Mouse (Mus musculus) fat pad, adult 2 months (tissue): Measurements from ENCODE around the gene Zfp750.

Experiments used
- DNase-seq: peaks from one replicate; pipeline ENCODE4 v3.0.0-alpha.2; 2011; ENCODE audit warnings: low read depth, low spot score; ENCODE audit errors: extremely low read depth

Gene Zfp750

DNA sequence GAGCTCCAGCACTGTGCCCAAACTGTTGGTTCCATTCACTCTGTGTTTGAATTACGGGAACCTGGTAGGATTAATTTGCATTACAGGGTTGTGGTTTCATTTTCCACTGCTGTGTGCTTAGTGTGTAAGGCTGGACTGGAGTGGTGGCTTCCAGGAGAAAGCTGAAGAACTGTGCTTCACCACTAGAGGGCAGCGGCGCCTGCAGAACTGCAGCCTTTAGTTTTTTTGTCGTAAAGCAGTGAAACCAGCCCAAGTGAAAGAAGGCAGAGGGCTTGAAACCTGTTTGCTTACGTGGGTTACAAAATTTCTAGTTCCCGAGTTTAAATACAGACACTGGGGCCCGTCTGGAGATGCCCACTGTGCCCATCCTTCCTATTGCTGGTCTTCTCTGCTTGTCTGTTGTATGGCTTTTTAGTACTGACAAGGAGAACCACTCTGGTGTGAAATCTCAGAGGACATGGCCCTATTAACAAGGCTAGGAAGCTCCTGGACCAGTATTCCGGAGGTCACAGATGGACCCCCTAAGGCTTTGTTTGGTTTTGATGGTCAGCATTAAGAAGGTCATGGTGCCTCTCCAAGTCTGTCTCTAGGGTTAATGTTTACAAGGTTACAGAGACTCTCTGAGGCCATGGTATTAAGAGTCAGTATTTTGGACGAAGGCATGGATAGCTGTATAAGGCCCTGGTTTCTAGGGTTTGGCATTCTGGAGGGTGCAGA lies 43.3 kb downstream of the Zfp750 start:
- DNase-seq, result no peak

DNA sequence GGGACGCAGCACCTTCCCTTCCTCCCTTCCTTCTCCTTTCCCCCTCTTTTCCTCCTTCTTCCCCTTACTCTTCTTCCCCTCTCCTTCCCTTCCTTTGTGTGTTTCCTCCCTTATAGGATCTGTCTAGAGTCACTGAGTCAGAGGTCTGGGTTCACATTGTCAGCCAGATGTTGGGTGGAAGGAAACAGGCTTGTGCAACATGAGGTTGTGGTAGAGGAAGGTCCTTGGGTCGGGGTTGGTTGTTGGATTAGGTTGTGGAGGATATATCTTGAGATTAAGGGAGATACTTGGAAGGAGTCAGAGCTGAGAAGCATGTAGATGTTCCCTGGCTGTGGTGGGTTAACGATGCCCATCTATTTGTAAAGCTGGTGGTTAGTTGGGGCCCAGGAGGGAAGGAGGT lies 44.3 kb downstream of the Zfp750 start:
- no peak for DNase-seq

DNA sequence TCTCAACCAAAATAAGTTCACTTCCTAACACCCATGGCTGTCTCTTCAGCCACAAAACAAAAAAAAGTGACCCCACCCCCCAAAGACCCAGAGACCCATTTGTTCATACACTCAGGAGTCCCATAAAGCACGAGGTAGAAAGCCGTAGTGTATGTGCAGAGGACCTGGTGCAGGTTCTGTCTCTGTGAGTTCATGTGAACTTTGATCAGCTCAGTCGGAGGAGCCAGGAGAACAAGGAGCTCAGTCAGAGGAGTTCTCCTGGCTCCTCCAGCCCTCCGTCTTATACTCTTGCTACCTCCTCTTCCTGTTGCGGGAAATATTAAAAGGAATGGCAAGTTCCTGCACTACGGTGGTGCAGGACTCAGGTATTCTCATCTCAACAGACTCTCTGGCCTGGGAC lies 51.7 kb downstream of the Zfp750 start:
- no peak for DNase-seq
